10 mouse cellular contexts compared by ENCODE assay signal in the genomic region with DNA sequence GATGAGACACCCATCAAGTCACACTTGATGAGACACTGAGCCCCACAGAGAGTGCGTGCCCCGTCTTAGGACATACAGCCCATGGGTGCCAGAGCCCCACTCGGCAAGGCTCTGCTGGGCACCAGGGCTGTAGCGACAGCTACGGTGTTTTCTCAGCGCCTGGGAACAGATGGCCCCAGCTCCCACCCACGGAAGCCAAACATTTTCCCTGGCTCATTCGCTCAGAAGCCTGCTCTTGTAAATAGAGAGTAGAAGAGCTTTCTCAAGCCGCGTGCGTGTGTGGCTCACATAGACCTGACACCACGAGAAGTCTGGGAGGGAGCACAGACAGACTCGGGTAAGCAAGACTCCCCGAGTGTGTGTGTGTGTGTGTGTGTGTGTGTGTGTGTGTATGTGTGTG. TPM values are rescaled to one million over a fixed set of nuclear protein-coding genes. Genes with fewer than 3 reads are reported as not detected.
A peak's percentile ranks its signal among the peaks of the same experiment; 100 is the strongest.
DNase-seq lines count a peak whose midpoint lies in the region; ATAC-seq lines count a peak whose summit lies in the region.
"Had no signal": no experiment of that assay in that cellular context is flagged by ENCODE, and none has a peak within 500 bp of the region (broad histone marks: within the 10 kb centered on the region; RNA-seq: fewer than 3 reads in every experiment).

A gene (plus strand): TSS at position 265 of the 400 bp plus-strand sequence.

- H3K4me1 ChIP-seq in liver, embryonic 11.5 days (replicated peaks; ENCODE audit: control insufficient read depth, insufficient read depth, low read length), result no peaks in the 10 kb centered on the region
- H3K4me1 ChIP-seq: embryonic facial prominence, embryonic 15.5 days had no signal

- intact Hi-C loops in left cerebral cortex, postnatal 10 days (cut with DNase I), result no loop called here

- ATAC-seq in liver, embryonic 11.5 days (replicated peaks; ENCODE audit: low FRiP score), result no peak

- no peak within 1 kb of the TSS for H3K4me2 ChIP-seq in liver, embryonic 11.5 days
- H3K4me2 ChIP-seq: embryonic facial prominence, embryonic 15.5 days; limb, embryonic 13.5 days had no signal

- H3K4me3 ChIP-seq in liver, embryonic 11.5 days (ENCODE audit: low read depth, low read length), result no peak within 1 kb of the TSS
- H3K4me3 ChIP-seq: embryonic facial prominence, embryonic 15.5 days; limb, embryonic 13.5 days had no signal

- H3K27me3 ChIP-seq in liver, embryonic 11.5 days (replicated peaks; ENCODE audit: control insufficient read depth, insufficient read depth, low read length), result 0 out of 2 replicates have a peak, but pooled peaks cover 8% of the 10 kb centered on the region
- H3K27me3 ChIP-seq: embryonic facial prominence, embryonic 15.5 days; limb, embryonic 13.5 days had no signal

- H3K9ac ChIP-seq in liver, embryonic 11.5 days (ENCODE audit: low read depth, low read length), result no peak within 1 kb of the TSS
- H3K9ac ChIP-seq: embryonic facial prominence, embryonic 15.5 days; limb, embryonic 13.5 days had no signal

- DNase-seq in cerebellum, adult 8-10 months, result peak; percentile 73
- peak; percentile 67 to 85 for DNase-seq in frontal cortex, adult 2 months (ENCODE audit: extremely low spot score in 1 of 2, low spot score in 1 of 2)
- DNase-seq in left cerebral cortex, postnatal 10 days (ENCODE audit: extremely low spot score in 1 of 2, low spot score in 2 of 2), result peak; percentile 65 to 77
- peak; percentile 56 for DNase-seq in right cerebral cortex, postnatal 14 days
- DNase-seq in liver, embryonic 11.5 days (ENCODE audit: low spot score), result no peak
- no peak for DNase-seq in lung, postnatal 14 days
- DNase-seq in gastrocnemius, postnatal 25 days, result no peak
- DNase-seq in lung, postnatal 4 days, result no peak

- H3K27ac ChIP-seq in liver, embryonic 11.5 days (ENCODE audit: low read depth, low read length), result no peak within 1 kb of the TSS
- H3K27ac ChIP-seq: embryonic facial prominence, embryonic 15.5 days; limb, embryonic 13.5 days had no signal

- H3K36me3 ChIP-seq in liver, embryonic 11.5 days (ENCODE audit: control insufficient read depth, insufficient read depth, low read length), result no peaks in the 10 kb centered on the region
- H3K36me3 ChIP-seq: embryonic facial prominence, embryonic 15.5 days; limb, embryonic 13.5 days had no signal

- WGBS in liver, embryonic 11.5 days, result 63% methylated on average over 14 of the region's 14 CpGs

- H3K9me3 ChIP-seq in liver, embryonic 11.5 days (ENCODE audit: control insufficient read depth, low read length), result no peaks in the 10 kb centered on the region
- H3K9me3 ChIP-seq: embryonic facial prominence, embryonic 15.5 days; limb, embryonic 13.5 days had no signal

RNA-seq across cellular contexts. Expression of the gene that starts here (rescaled TPM):
- polyA plus RNA-seq in frontal cortex, adult 2 months (2012; rRNA removed), result 14.6 and 19.2 TPM in 2 replicates
- 10 to 100 TPM; 64.9 to 77.5 TPM for total RNA-seq in left cerebral cortex, postnatal 10 days (2021)
- 1.3 and 1.7 TPM in 2 replicates for polyA plus RNA-seq in liver, embryonic 11.5 days (2014; fragmentation: Nextera tagmentation; extraction: Ambion mirVana)
- under 1 TPM; 0.16 to 0.26 TPM for total RNA-seq in gastrocnemius, postnatal 25 days (2021)

Comparison
In these comparisons a context has a peak if more than half of its experiments do, and no peak if none do; other contexts are left out.
1. RNA of the gene that starts here (total RNA-seq): 64.9 to 77.5 TPM in left cerebral cortex, postnatal 10 days; 0.16 to 0.26 TPM in gastrocnemius, postnatal 25 days; every median in the first group is over 10 times any median in the second.
2. DNase-seq: peak in cerebellum, adult 8-10 months (single experiment), frontal cortex, adult 2 months (2 of 2), left cerebral cortex, postnatal 10 days (2 of 2) and right cerebral cortex, postnatal 14 days (single experiment); none in liver, embryonic 11.5 days (single experiment), lung, postnatal 14 days (single experiment), gastrocnemius, postnatal 25 days (single experiment) and lung, postnatal 4 days (0 of 2).